Mouse (Mus musculus): ENCODE measurements around the gene Ubald1. TPM values are rescaled to one million over a fixed set of nuclear protein-coding genes. Genes with fewer than 3 reads are reported as not detected.

Gene Ubald1
- polyA plus RNA-seq, 1 experiment, result 65.6 TPM

DNA sequence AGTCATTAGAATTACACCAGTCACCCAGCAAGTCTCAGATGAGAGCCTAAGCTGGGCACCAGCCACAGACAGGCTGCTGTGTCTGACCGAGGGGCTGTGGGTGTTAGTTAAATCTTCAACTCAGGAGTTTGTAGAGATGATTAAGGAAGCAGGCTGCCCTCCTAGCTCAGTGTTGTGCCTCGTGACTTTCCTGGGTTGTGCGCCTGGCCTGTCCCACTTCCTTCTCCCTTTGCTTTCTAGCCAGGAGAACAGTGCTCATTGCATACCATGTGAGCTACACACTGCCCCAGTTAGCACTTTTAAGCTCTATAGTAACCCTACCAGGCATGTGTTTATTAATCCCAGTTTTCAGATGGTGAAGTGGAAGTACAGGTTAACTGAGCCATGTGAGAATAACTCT is 40.6 kb downstream of the Ubald1 start:
- no peaks in the 10 kb centered on the region for H3K36me3 ChIP-seq (ENCODE audit: control insufficient read depth, insufficient read depth, low read length)
- H3K27me3 ChIP-seq (ENCODE audit: control insufficient read depth, insufficient read depth, low read length), result no peaks in the 10 kb centered on the region
- 61% methylated on average over 3 of the region's 3 CpGs for WGBS
- H3K4me1 ChIP-seq (ENCODE audit: control insufficient read depth, insufficient read depth, insufficient read length), result no peaks in the 10 kb centered on the region
- TF ChIP-seq CTCF (IDR thresholded peaks at IDR 0.05; ENCODE audit: extremely low read depth, insufficient read depth, insufficient read length, insufficient replicate concordance) (no peak), POLR2A (IDR thresholded peaks at IDR 0.05; ENCODE audit: low read depth, low read length) (no peak)
- H3K27ac ChIP-seq (ENCODE audit: insufficient read depth, low read length), result no peak overlapping the region
- H3K4me3 ChIP-seq (ENCODE audit: extremely low read depth, insufficient read depth, insufficient read length), result no peak overlapping the region
- no peak for DNase-seq (ENCODE audit: low read depth in 1 of 2, low spot score in 2 of 2)

DNA sequence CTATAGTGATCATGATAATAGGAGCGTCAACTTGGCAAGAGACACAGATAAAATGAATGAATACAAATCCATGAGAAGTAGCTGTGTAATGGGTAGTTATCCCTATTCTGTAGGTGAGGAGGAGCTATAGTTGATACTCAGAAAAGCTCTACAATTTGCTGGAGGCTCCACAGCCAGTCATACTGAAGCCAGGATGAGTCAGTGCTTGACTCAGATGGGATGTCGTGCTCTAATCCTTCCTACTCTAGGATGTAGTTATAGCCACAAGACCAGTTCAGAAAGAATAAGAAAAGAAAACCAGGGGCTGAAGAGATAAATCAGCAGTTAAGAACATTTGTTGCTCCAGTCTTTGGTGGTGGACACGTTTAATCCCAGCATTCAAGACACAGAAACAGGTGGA is 42.5 kb downstream of the Ubald1 start:
- Histone ChIP-seq H3K27ac (ENCODE audit: insufficient read depth, low read length) (no peak overlapping the region), H3K27me3 (ENCODE audit: control insufficient read depth, insufficient read depth, low read length) (no peaks in the 10 kb centered on the region), H3K4me3 (ENCODE audit: extremely low read depth, insufficient read depth, insufficient read length) (no peak overlapping the region), H3K4me1 (ENCODE audit: control insufficient read depth, insufficient read depth, insufficient read length) (no peaks in the 10 kb centered on the region), H3K36me3 (ENCODE audit: control insufficient read depth, insufficient read depth, low read length) (no peaks in the 10 kb centered on the region)
- TF ChIP-seq CTCF (IDR thresholded peaks at IDR 0.05; ENCODE audit: extremely low read depth, insufficient read depth, insufficient read length, insufficient replicate concordance), result no peak
- TF ChIP-seq POLR2A (IDR thresholded peaks at IDR 0.05; ENCODE audit: low read depth, low read length), result no peak
- WGBS, result 87% methylated on average over 3 of the region's 3 CpGs
- DNase-seq (ENCODE audit: low read depth in 1 of 2, low spot score in 2 of 2), result no peak

DNA sequence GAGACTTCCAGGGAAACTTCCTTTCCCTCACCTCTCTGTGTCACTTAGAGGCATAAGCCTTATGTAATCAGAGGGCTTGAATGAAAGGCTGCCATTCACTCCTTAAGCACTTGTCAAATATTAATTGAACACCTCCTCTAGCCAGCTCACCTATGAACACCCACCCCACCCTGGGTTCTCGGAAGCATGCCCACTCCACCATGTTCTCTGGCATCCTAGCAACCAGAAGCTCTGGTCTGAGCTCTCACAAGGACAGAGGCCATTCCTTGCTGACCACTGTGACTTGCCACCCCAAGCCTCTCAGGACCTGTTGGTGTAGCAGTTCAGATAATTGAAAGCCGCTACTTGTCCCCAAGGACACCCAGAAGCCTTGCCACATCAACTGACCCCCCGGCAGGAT is 44.9 kb downstream of the Ubald1 start, which contains the start of gene 4930562C15Rik:
Gene 4930562C15Rik (plus strand): TSS at position 226 of the 400 bp plus-strand sequence.
- no peak for TF ChIP-seq CTCF (IDR thresholded peaks at IDR 0.05; ENCODE audit: extremely low read depth, insufficient read depth, insufficient read length, insufficient replicate concordance)
- no peak for TF ChIP-seq POLR2A (IDR thresholded peaks at IDR 0.05; ENCODE audit: low read depth, low read length)
- WGBS, result 90% methylated on average over 3 of the region's 3 CpGs
- Histone ChIP-seq H3K36me3 (ENCODE audit: control insufficient read depth, insufficient read depth, low read length) (no peaks in the 10 kb centered on the region), H3K4me1 (ENCODE audit: control insufficient read depth, insufficient read depth, insufficient read length) (no peaks in the 10 kb centered on the region), H3K27me3 (ENCODE audit: control insufficient read depth, insufficient read depth, low read length) (no peaks in the 10 kb centered on the region), H3K27ac (ENCODE audit: insufficient read depth, low read length) (no peak within 1 kb of the TSS), H3K4me3 (ENCODE audit: extremely low read depth, insufficient read depth, insufficient read length) (no peak within 1 kb of the TSS)
- no peak for DNase-seq (ENCODE audit: low read depth in 1 of 2, low spot score in 2 of 2)

DNA sequence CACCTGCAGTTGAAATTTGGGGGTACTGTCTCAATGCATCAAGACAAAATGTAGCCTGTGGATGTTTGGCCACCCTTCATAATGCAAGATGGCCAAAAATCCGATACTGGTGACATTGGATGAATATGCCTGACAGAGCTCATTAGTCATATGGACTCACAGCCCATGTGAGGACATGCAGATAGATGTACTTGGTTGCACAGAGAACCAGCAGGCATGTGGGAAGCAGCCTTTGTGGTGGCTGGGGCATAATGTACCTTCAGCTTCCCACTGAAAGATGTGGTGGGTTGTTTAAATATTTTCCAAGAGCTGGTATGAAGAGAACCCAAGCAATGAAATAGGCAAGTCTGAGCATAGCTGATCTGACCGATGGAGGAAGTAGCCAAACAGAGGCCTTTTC is 46.3 kb downstream of the Ubald1 start:
- H3K36me3 ChIP-seq (ENCODE audit: control insufficient read depth, insufficient read depth, low read length), result no peaks in the 10 kb centered on the region
- TF ChIP-seq CTCF (IDR thresholded peaks at IDR 0.05; ENCODE audit: extremely low read depth, insufficient read depth, insufficient read length, insufficient replicate concordance) (no peak), POLR2A (IDR thresholded peaks at IDR 0.05; ENCODE audit: low read depth, low read length) (no peak)
- DNase-seq (ENCODE audit: low read depth in 1 of 2, low spot score in 2 of 2), result no peak
- no peak overlapping the region for H3K27ac ChIP-seq (ENCODE audit: insufficient read depth, low read length)
- no peaks in the 10 kb centered on the region for H3K27me3 ChIP-seq (ENCODE audit: control insufficient read depth, insufficient read depth, low read length)
- no peaks in the 10 kb centered on the region for H3K4me1 ChIP-seq (ENCODE audit: control insufficient read depth, insufficient read depth, insufficient read length)
- 65% methylated on average over 2 of the region's 2 CpGs for WGBS
- no peak overlapping the region for H3K4me3 ChIP-seq (ENCODE audit: extremely low read depth, insufficient read depth, insufficient read length)

DNA sequence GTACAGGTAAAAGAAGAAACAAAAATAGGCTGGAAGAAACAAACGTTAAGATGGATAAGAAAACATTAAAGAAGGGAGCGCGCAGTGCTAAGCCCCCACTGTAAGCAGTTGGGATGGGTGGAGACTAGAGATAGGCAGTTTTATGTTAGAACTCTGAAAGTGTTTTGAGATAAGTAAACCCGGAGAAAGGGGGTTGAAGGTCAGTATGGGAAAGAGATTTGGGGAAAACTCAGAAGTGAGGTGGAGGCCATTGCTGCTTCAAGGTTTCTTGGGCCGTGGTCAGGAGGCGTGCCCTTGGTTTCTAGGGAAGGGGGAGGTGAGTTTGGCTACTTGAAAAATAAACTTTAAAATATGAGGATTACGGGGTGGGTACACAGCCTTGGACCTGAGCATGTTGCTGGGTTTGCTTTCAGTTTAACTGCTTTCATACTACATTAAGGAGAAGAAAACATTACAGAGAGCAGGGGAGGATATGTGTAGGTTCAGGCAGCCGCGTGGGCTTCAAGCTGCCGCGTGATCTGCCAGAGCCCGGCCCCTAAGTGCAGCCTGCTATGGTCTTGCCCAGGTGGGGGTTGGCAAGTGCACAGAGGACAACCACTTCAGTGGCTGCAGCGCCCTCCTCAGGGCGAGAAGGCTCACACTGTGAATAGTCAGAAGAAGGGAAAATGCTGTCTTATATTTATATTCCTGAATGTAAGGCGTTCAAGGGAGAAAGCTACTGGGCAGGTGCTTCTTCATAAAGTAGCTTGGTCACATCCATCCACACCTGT is 48.3 kb downstream of the Ubald1 start:
- TF ChIP-seq POLR2A (IDR thresholded peaks at IDR 0.05; ENCODE audit: low read depth, low read length) (no peak), CTCF (IDR thresholded peaks at IDR 0.05; ENCODE audit: extremely low read depth, insufficient read depth, insufficient read length, insufficient replicate concordance) (no peak)
- Histone ChIP-seq H3K27ac (ENCODE audit: insufficient read depth, low read length) (no peak overlapping the region), H3K36me3 (ENCODE audit: control insufficient read depth, insufficient read depth, low read length) (no peaks in the 10 kb centered on the region), H3K4me1 (ENCODE audit: control insufficient read depth, insufficient read depth, insufficient read length) (no peaks in the 10 kb centered on the region), H3K27me3 (ENCODE audit: control insufficient read depth, insufficient read depth, low read length) (no peaks in the 10 kb centered on the region), H3K4me3 (ENCODE audit: extremely low read depth, insufficient read depth, insufficient read length) (no peak overlapping the region)
- no peak for DNase-seq (ENCODE audit: low read depth in 1 of 2, low spot score in 2 of 2)
- WGBS, result 72% methylated on average over 15 of the region's 15 CpGs

DNA sequence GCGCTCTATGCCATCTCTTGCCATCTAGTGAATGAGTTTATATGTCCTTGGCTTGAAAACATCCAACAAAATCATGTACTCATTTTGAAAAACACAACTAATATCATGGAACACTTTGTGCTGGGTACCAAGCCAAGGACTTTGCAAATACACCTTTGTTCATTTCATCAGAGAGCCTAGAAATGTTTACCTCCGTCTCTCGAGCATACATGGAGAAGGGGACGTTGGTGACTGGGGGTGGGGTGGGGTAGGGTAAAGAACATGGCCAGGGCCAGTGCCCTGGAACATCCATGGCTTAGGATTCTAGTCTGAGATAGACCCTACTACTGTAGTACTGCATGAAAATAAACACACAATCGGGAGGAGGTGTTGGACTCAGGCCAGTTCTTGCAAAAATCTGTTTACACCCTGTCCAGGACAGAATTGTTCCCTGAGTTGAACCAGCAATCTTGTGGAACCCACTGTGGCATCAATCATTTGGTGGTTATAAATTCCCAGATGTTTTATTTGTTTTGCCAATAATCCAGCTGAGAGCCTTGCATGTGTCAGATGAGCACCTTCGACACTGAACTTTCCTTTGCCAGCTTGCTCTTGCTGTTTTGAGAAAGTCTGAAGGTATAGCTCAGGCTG is 50.7 kb downstream of the Ubald1 start:
- H3K4me3 ChIP-seq (ENCODE audit: extremely low read depth, insufficient read depth, insufficient read length), result no peak overlapping the region
- no peaks in the 10 kb centered on the region for H3K4me1 ChIP-seq (ENCODE audit: control insufficient read depth, insufficient read depth, insufficient read length)
- no peaks in the 10 kb centered on the region for H3K27me3 ChIP-seq (ENCODE audit: control insufficient read depth, insufficient read depth, low read length)
- 90% methylated on average over 6 of the region's 6 CpGs for WGBS
- H3K36me3 ChIP-seq (ENCODE audit: control insufficient read depth, insufficient read depth, low read length), result no peaks in the 10 kb centered on the region
- no peak for DNase-seq (ENCODE audit: low read depth in 1 of 2, low spot score in 2 of 2)
- TF ChIP-seq POLR2A (IDR thresholded peaks at IDR 0.05; ENCODE audit: low read depth, low read length), result no peak
- H3K27ac ChIP-seq (ENCODE audit: insufficient read depth, low read length), result no peak overlapping the region

DNA sequence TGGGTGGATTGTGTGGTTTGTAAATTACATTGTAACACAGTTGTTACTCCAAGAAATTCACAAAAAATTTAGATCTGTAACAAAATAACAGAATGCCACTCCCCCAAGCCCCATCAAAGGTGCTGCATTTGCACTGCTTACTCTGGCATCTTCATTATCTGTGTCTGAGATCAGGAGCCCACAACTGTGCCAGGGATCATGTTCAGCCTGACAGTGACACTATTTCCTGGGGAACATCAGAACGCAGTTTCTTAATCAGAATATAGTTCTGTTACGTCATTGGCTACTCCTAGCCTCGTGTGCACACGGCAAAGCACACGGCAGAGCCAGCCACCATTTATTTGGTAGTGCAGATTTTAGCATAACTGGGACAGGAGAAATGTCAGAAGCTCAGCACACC is 52.5 kb downstream of the Ubald1 start:
- no peaks in the 10 kb centered on the region for H3K4me1 ChIP-seq (ENCODE audit: control insufficient read depth, insufficient read depth, insufficient read length)
- 87% methylated on average over 5 of the region's 5 CpGs for WGBS
- no peak overlapping the region for H3K27ac ChIP-seq (ENCODE audit: insufficient read depth, low read length)
- no peaks in the 10 kb centered on the region for H3K27me3 ChIP-seq (ENCODE audit: control insufficient read depth, insufficient read depth, low read length)
- TF ChIP-seq CTCF (IDR thresholded peaks at IDR 0.05; ENCODE audit: extremely low read depth, insufficient read depth, insufficient read length, insufficient replicate concordance), result no peak
- TF ChIP-seq POLR2A (IDR thresholded peaks at IDR 0.05; ENCODE audit: low read depth, low read length), result no peak
- DNase-seq (ENCODE audit: low read depth in 1 of 2, low spot score in 2 of 2), result no peak
- no peak overlapping the region for H3K4me3 ChIP-seq (ENCODE audit: extremely low read depth, insufficient read depth, insufficient read length)
- no peaks in the 10 kb centered on the region for H3K36me3 ChIP-seq (ENCODE audit: control insufficient read depth, insufficient read depth, low read length)

Other genes with a start within 250 kb of the Ubald1 start
- gene Vasn, start 240.4 kb downstream of the Ubald1 start, polyA plus RNA-seq (2012; rRNA removed), result 23.6 and 31.3 TPM in 2 replicates
- gene Dnaja3, start 240.3 kb downstream of the Ubald1 start, polyA plus RNA-seq (2012; rRNA removed), result 11.0 and 12.1 TPM in 2 replicates
- gene Coro7, start 200.5 kb downstream of the Ubald1 start, polyA plus RNA-seq (2012; rRNA removed), result 150 and 191 TPM in 2 replicates
- 8.7 and 9.4 TPM in 2 replicates for gene Nmral1, start 161.0 kb downstream of the Ubald1 start, polyA plus RNA-seq (2012; rRNA removed)
- gene Hmox2, start 154.0 kb downstream of the Ubald1 start, polyA plus RNA-seq (2012; rRNA removed), result 17.2 and 19.8 TPM in 2 replicates
- gene Cdip1, start 90.0 kb downstream of the Ubald1 start, polyA plus RNA-seq (2012; rRNA removed), result 40.4 and 55.2 TPM in 2 replicates
- not detected in 2 replicates for gene 4930562C15Rik, start 44.9 kb downstream of the Ubald1 start, polyA plus RNA-seq (2012; rRNA removed)
- gene Mgrn1, start 5.9 kb upstream of the Ubald1 start, polyA plus RNA-seq (2012; rRNA removed), result 103 and 134 TPM in 2 replicates
- 70.3 and 78.4 TPM in 2 replicates for gene Nudt16l1, start 58.4 kb upstream of the Ubald1 start, polyA plus RNA-seq (2012; rRNA removed)
- 51.5 and 56.3 TPM in 2 replicates for gene Anks3, start 83.9 kb upstream of the Ubald1 start, polyA plus RNA-seq (2012; rRNA removed)
- gene Sept12, start 117.5 kb upstream of the Ubald1 start, polyA plus RNA-seq (2012; rRNA removed), result not detected in 2 replicates
- gene Smim22, start 127.0 kb upstream of the Ubald1 start, polyA plus RNA-seq (2012; rRNA removed), result 1.4 and 1.8 TPM in 2 replicates
- 229 and 300 TPM in 2 replicates for gene Rogdi, start 133.2 kb upstream of the Ubald1 start, polyA plus RNA-seq (2012; rRNA removed)
- 43.9 and 45.5 TPM in 2 replicates for gene Glyr1, start 169.5 kb upstream of the Ubald1 start, polyA plus RNA-seq (2012; rRNA removed)
- gene Ubn1, start 169.7 kb upstream of the Ubald1 start, polyA plus RNA-seq (2012; rRNA removed), result 31.2 and 40.3 TPM in 2 replicates

Data from spleen, adult 2 months (tissue).